Mouse (Mus musculus) hindbrain, embryonic 16.5 days (tissue): Measurements from ENCODE around the gene Tgfbr1. TPM values are rescaled to one million over a fixed set of nuclear protein-coding genes. Genes with fewer than 3 reads are reported as not detected.
A peak's percentile ranks its signal among the peaks of the same experiment; 100 is the strongest.

Experiments
- ATAC-seq: fragments of 200-750 bp; cut with Nextera tagmentation; 2 replicates; pipeline ENCODE4 v1.8.0; 2017; ENCODE audit warnings: moderate TSS enrichment, moderate library complexity
- H3K27ac ChIP-seq: fragments of 300-500 bp; sonication (generic); 2 replicates; pipeline ENCODE4 v1.5.1; 2014; ENCODE audit warnings: low read depth, mild to moderate bottlenecking, control low read depth, low read length, moderate library complexity
- H3K27me3 ChIP-seq: fragments of 300-500 bp; sonication (generic); replicated peaks from 2 replicates; pipeline ENCODE4 v1.6.1; 2014; ENCODE audit warnings: low read length; ENCODE audit not compliant: control insufficient read depth, insufficient read depth
- H3K36me3 ChIP-seq: fragments of 300-500 bp; sonication (generic); 2 replicates; pipeline ENCODE4 v1.6.1; 2014; ENCODE audit warnings: mild to moderate bottlenecking, low read length, moderate library complexity, mixed read lengths; ENCODE audit not compliant: control insufficient read depth, insufficient read depth
- H3K4me1 ChIP-seq: fragments of 300-500 bp; sonication (generic); 2 replicates; pipeline ENCODE4 v1.6.1; 2014; ENCODE audit warnings: low read depth, low read length; ENCODE audit not compliant: control insufficient read depth, insufficient read depth
- H3K4me2 ChIP-seq: fragments of 300-500 bp; sonication (generic); 2 replicates; pipeline ENCODE4 v1.6.1; 2014; ENCODE audit warnings: mild to moderate bottlenecking, low read length, control low read depth, moderate library complexity
- H3K4me3 ChIP-seq: fragments of 300-500 bp; sonication (generic); 2 replicates; pipeline ENCODE4 v1.5.1; 2014; ENCODE audit warnings: mild to moderate bottlenecking, low read length, control low read depth, moderate library complexity
- H3K9ac ChIP-seq: fragments of 300-500 bp; sonication (generic); 2 replicates; pipeline ENCODE4 v1.6.1; 2014; ENCODE audit warnings: low read depth, mild to moderate bottlenecking, control low read depth, low read length, moderate library complexity
- H3K9me3 ChIP-seq: fragments of 300-500 bp; sonication (generic); 2 replicates; pipeline ENCODE4 v1.6.1; 2014; ENCODE audit warnings: mild to moderate bottlenecking, low read length, moderate library complexity; ENCODE audit not compliant: control insufficient read depth
- WGBS: fragments of 180-500 bp; shearing (Covaris S2); extraction: QIAGEN DNeasy Blood & Tissue Kit; methylation state at CpG from one replicate; pipeline ENCODE4 v1.1.7; 2014; 5-methylcytosine and 5-hydroxymethylcytosine counted together
- polyA plus RNA-seq: library from polyadenylated mRNA; unstranded; fragments of >200 nt; fragmentation: Nextera tagmentation; extraction: Ambion mirVana; gene quantifications from 2 replicates; pipeline ENCODE4 v1.2.1, GENCODE M21; 2015

Gene Tgfbr1
- polyA plus RNA-seq = 17.7 and 27.1 TPM in 2 replicates

DNA sequence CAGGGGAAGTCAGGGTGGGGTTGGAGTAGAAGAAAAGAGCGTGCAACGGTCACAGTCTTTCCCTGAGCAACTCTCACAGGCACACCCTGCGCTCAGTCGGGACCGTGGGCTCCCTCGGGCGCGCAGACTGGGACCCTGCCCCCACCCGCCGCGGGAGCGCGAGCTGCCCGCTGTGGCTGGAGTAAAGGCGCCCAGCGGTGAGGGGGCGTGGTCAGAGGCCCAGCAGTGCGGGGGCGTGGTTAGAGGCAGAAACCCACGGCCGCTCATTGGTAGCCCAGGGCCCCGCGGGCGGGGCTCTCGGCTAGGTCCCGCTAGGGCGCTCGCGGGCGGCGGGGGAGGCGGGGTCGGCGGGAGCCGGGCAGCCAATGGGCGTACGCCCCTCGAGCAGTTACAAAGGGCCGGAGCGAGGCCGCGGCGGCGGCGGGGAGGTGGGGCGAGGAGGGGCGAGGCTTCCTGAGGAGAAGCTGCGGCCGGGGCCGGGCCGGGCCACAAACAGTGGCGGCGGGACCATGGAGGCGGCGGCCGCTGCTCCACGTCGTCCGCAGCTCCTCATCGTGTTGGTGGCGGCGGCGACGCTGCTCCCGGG lies at the start of gene Tgfbr1:
Tgfbr1 (plus strand) TSS at position 420 of the 586 bp plus-strand sequence.
- Histone ChIP-seq H3K4me1 (peaks cover 9% of the 10 kb centered on the region), H3K36me3 (no peaks in the 10 kb centered on the region), H3K4me3 (peak within 1 kb of the TSS; percentile 85), H3K4me2 (peak within 1 kb of the TSS; percentile 94), H3K27ac (peak within 1 kb of the TSS; percentile 87), H3K9me3 (no peaks in the 10 kb centered on the region), H3K9ac (peak within 1 kb of the TSS; percentile 92), H3K27me3 (no peaks in the 10 kb centered on the region)
- peak; percentile 99 for ATAC-seq
- WGBS = 0% methylated on average over 34 of the region's 65 CpGs

DNA sequence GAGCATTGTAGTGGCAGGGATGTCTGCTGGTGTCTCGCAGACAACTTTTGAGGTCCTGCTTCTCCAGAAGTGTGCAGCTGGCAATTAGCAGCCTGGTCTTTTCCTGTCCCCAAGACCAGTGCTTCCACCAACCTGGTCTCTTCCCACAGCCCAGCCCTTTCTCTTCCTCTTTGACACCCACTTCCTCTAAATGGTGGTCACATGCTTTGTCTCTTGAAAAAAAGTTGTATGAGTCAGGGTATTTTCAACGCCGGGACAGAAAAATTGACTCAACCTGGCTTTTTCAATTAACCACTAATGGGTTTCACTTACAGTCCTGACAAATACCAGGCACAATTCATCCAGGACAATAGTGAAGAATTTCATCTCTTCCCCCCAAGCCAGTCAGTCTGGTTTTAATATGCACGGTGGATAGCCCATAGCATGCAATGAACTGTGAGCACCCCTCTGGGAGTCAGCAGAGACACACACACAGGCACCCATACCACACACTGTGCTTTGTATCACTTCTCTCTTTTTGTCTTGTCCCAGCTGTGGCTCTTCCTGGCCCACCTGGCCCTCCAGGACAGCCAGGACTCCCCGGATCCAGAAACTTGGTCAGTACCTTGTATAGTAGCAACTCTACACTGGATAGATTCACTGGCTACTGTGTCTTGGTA lies 49.6 kb upstream of the Tgfbr1 start:
- Histone ChIP-seq H3K27ac (no peak overlapping the region), H3K4me1 (no peaks in the 10 kb centered on the region), H3K9ac (no peak overlapping the region), H3K4me3 (no peak overlapping the region), H3K4me2 (no peak overlapping the region), H3K27me3 (no peaks in the 10 kb centered on the region; the same call in 1 of the 2 replicates), H3K9me3 (no peaks in the 10 kb centered on the region; the same call in 1 of the 2 replicates), H3K36me3 (no peaks in the 10 kb centered on the region)
- 62% methylated on average over 5 of the region's 5 CpGs for WGBS
- no peak for ATAC-seq

DNA sequence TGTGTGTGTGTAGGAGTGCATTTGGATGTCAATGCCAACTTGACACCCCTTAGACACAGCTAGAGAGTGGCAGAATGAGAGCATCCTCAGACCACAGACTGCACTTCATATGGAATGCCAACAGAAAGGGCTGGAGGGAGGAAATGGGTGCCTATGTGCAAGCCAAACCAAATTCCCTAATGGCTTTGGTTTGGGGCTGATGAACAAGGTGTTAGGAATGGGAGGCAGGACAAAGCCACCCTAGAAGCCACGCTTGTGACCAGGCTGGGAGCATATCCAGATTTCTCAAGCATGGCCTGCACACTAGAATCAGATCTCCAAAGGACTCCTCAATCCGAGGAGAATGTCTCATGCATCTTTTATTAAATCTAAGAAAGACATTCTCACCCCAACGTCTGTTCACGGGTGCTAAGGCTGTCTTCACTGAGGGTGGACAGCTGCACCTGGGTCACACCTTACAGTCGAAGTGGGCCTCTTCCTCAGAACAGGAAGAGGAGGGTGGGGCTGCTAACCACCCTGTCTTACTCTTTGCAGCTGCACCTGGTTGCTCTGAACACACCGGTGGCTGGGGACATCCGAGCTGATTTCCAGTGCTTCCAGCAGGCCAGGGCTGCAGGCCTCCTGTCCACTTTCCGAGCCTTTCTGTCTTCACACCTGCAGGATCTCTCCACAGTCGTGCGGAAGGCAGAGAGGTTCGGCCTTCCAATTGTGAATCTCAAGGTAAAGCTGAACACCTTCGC lies 43.0 kb upstream of the Tgfbr1 start:
- WGBS = 95% methylated on average over 12 of the region's 12 CpGs
- no peak overlapping the region for H3K9ac ChIP-seq
- no peak overlapping the region for H3K4me2 ChIP-seq
- ATAC-seq = no peak
- no peaks in the 10 kb centered on the region for H3K9me3 ChIP-seq
- no peak overlapping the region for H3K27ac ChIP-seq
- H3K4me1 ChIP-seq = no peaks in the 10 kb centered on the region
- H3K36me3 ChIP-seq = no peaks in the 10 kb centered on the region
- H3K4me3 ChIP-seq = no peak overlapping the region
- no peaks in the 10 kb centered on the region; the same call in 1 of the 2 replicates for H3K27me3 ChIP-seq

- Histone ChIP-seq H3K4me1 (no peaks in the 10 kb centered on the region), H3K9me3 (no peaks in the 10 kb centered on the region), H3K36me3 (no peaks in the 10 kb centered on the region), H3K27ac (no peak overlapping the region), H3K4me3 (no peak overlapping the region), H3K9ac (no peak overlapping the region), H3K27me3 (no peaks in the 10 kb centered on the region; the same call in 1 of the 2 replicates), H3K4me2 (no peak overlapping the region)
- ATAC-seq = no peak
- 75% methylated on average over 6 of the region's 6 CpGs for WGBS
Observed at GRCm38 (mm10) chr4:47310812-47311211, 42.2 kb upstream of the Tgfbr1 start.

DNA sequence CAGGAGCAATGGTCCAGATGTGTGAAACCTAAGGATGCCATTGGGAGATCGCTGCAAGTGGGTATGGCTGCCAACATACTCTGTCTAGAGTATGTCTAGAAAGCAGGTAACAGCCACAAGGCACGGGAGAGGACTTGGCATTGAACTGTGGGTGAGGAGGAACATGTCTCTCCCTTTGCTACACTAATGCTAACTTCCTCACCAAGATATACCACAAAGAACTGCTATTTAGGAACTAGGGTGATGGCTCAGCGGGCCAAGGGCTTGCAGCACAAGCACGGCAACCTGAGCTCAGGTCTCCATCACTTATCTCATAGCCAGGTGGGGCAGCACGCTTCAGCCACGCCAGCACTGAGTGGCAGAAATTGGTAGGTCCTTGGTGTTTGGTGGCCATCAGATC lies 41.6 kb upstream of the Tgfbr1 start:
- no peak overlapping the region for H3K27ac ChIP-seq
- H3K4me3 ChIP-seq = no peak overlapping the region
- H3K36me3 ChIP-seq = no peaks in the 10 kb centered on the region
- no peak overlapping the region for H3K9ac ChIP-seq
- no peak for ATAC-seq
- no peaks in the 10 kb centered on the region for H3K9me3 ChIP-seq
- WGBS = 96% methylated on average over 6 of the region's 6 CpGs
- H3K4me1 ChIP-seq = no peaks in the 10 kb centered on the region
- H3K4me2 ChIP-seq = no peak overlapping the region
- H3K27me3 ChIP-seq = no peaks in the 10 kb centered on the region; the same call in 1 of the 2 replicates

DNA sequence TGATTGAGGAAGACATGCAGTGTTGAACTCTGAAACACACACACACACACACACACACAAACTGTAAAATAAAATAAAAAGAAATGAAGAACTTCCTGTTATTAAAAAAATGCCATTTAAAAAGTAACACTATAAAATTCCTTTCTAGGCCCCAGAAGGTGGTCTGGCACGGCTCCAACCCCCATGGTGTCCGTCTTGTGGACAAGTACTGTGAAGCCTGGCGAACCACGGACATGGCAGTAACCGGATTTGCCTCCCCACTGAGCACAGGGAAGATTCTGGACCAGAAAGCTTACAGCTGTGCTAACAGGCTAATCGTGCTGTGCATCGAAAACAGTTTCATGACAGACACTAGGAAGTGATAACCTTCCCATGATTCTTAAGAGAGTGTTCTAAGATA lies 41.1 kb upstream of the Tgfbr1 start:
- no peak overlapping the region for H3K9ac ChIP-seq
- ATAC-seq = no peak
- H3K36me3 ChIP-seq = no peaks in the 10 kb centered on the region
- no peak overlapping the region for H3K4me2 ChIP-seq
- 63% methylated on average over 7 of the region's 7 CpGs for WGBS
- H3K27me3 ChIP-seq = no peaks in the 10 kb centered on the region; the same call in 1 of the 2 replicates
- H3K4me3 ChIP-seq = no peak overlapping the region
- no peak overlapping the region for H3K27ac ChIP-seq
- H3K4me1 ChIP-seq = no peaks in the 10 kb centered on the region
- no peaks in the 10 kb centered on the region for H3K9me3 ChIP-seq

- Histone ChIP-seq H3K36me3 (no peaks in the 10 kb centered on the region), H3K4me2 (no peak overlapping the region), H3K27me3 (no peaks in the 10 kb centered on the region; the same call in 1 of the 2 replicates), H3K9me3 (no peaks in the 10 kb centered on the region), H3K4me3 (no peak overlapping the region), H3K27ac (no peak overlapping the region), H3K4me1 (no peaks in the 10 kb centered on the region), H3K9ac (no peak overlapping the region)
- ATAC-seq = peak; percentile 20; the same call in 1 of the 2 replicates
- 74% methylated on average over 14 of the region's 14 CpGs for WGBS
Observed at GRCm38 (mm10) chr4:47312676-47313075, 40.3 kb upstream of the Tgfbr1 start.

- no peak for ATAC-seq
- no peaks in the 10 kb centered on the region for H3K27me3 ChIP-seq
- no peaks in the 10 kb centered on the region for H3K36me3 ChIP-seq
- 91% methylated on average over 8 of the region's 8 CpGs for WGBS
- H3K4me1 ChIP-seq = no peaks in the 10 kb centered on the region
- H3K9me3 ChIP-seq = no peaks in the 10 kb centered on the region
- H3K4me2 ChIP-seq = no peak overlapping the region
- no peak overlapping the region for H3K27ac ChIP-seq
- H3K9ac ChIP-seq = no peak overlapping the region
- no peak overlapping the region for H3K4me3 ChIP-seq
Observed at GRCm38 (mm10) chr4:47313710-47314410, 39.2 kb upstream of the Tgfbr1 start.
